Mouse (Mus musculus): Measurements from ENCODE around the gene Lamtor3.
"Not testable (repeated sequence)": the region's sequence is repeated elsewhere in the genome, so short reads cannot be mapped to it uniquely, and the experiment has no call there.

Gene Lamtor3

GRCm38 (mm10) chr3:137961736-137962385 lies 43.6 kb downstream of the Lamtor3 start:
- DNase-seq (ENCODE audit: low spot score in 2 of 2) = no peak

- DNase-seq (ENCODE audit: low spot score in 2 of 2) = no peak
Observed at GRCm38 (mm10) chr3:137963508-137963907, 45.2 kb downstream of the Lamtor3 start.

- not testable (repeated sequence) for DNase-seq (ENCODE audit: low spot score in 2 of 2)
Observed at GRCm38 (mm10) chr3:137964014-137964413, 45.7 kb downstream of the Lamtor3 start.

GRCm38 (mm10) chr3:137968105-137968819 lies 50.0 kb downstream of the Lamtor3 start:
- no peak for DNase-seq (ENCODE audit: low spot score in 2 of 2)

GRCm38 (mm10) chr3:137968820-137969486 lies 50.6 kb downstream of the Lamtor3 start:
- DNase-seq (ENCODE audit: low spot score in 2 of 2) = no peak

GRCm38 (mm10) chr3:137969951-137970350 lies 51.6 kb downstream of the Lamtor3 start:
- no peak for DNase-seq (ENCODE audit: low spot score in 2 of 2)

- DNase-seq (ENCODE audit: low spot score in 2 of 2) = no peak
Observed at GRCm38 (mm10) chr3:137972224-137972623, 53.9 kb downstream of the Lamtor3 start.

- no peak for DNase-seq (ENCODE audit: low spot score in 2 of 2)
Observed at GRCm38 (mm10) chr3:137972989-137973388, 54.7 kb downstream of the Lamtor3 start.

- no peak for DNase-seq (ENCODE audit: low spot score in 2 of 2)
Observed at GRCm38 (mm10) chr3:137974306-137974705, 56.0 kb downstream of the Lamtor3 start.

- DNase-seq (ENCODE audit: low spot score in 2 of 2) = no peak
Observed at GRCm38 (mm10) chr3:137975435-137975834, 57.1 kb downstream of the Lamtor3 start.

- DNase-seq (ENCODE audit: low spot score in 2 of 2) = no peak
Observed at GRCm38 (mm10) chr3:137975856-137976423, 57.6 kb downstream of the Lamtor3 start.

GRCm38 (mm10) chr3:137976943-137977628 lies 58.8 kb downstream of the Lamtor3 start:
- DNase-seq (ENCODE audit: low spot score in 2 of 2) = no peak

GRCm38 (mm10) chr3:137977629-137978041 lies 59.3 kb downstream of the Lamtor3 start:
- DNase-seq (ENCODE audit: low spot score in 2 of 2) = no peak

GRCm38 (mm10) chr3:137978233-137978632 lies 59.9 kb downstream of the Lamtor3 start:
- no peak for DNase-seq (ENCODE audit: low spot score in 2 of 2)

All from urinary bladder, postnatal 36 days (tissue).